Mouse (Mus musculus) ES-Bruce4 (cell line): ENCODE measurements around the gene Slc12a9.

Source experiments
- CTCF ChIP-seq: IDR thresholded peaks from one replicate; pipeline ENCODE4 v1.8.1; 2011; ENCODE audit warnings: low read depth, low read length
- POLR2A ChIP-seq: IDR thresholded peaks from one replicate; pipeline ENCODE4 v1.8.1; 2011; ENCODE audit warnings: low read length; ENCODE audit not compliant: insufficient read depth

GRCm38 (mm10) chr5:137291381-137291926 is 41.9 kb downstream of the Slc12a9 start:
- no peak for TF ChIP-seq CTCF
- no peak for TF ChIP-seq POLR2A
